Mouse (Mus musculus): ENCODE measurements around the gene Olfr123.

The Olfr123 gene

GRCm38 (mm10) chr17:37793229-37793628 is at the start of gene Olfr123:
Olfr123 (plus strand) TSS chr17:37793529.
- no peak for DNase-seq (ENCODE audit: low read depth, low spot score)

GRCm38 (mm10) chr17:37768307-37768706 is 25.0 kb upstream of the Olfr123 start, which contains the start of gene Olfr122:
Olfr122 (plus strand) TSS chr17:37768607.
- no peak for DNase-seq (ENCODE audit: low read depth, low spot score)

GRCm38 (mm10) chr17:37799588-37799987 is 6.3 kb downstream of the Olfr123 start, which contains the start of gene Olfr124:
Olfr124 (plus strand) TSS chr17:37799888.
- no peak for DNase-seq (ENCODE audit: low read depth, low spot score)

- DNase-seq (ENCODE audit: low read depth, low spot score), result no peak
Measured at GRCm38 (mm10) chr17:37832649-37833048, 39.3 kb downstream of the Olfr123 start, which contains the start of gene Olfr125. Olfr125 (plus strand) TSS chr17:37832949.

GRCm38 (mm10) chr17:37847183-37847582 is 53.9 kb downstream of the Olfr123 start, which contains the start of gene Olfr126:
Olfr126 (plus strand) TSS chr17:37847483.
- DNase-seq (ENCODE audit: low read depth, low spot score), result no peak

Data from embryo, embryonic 11.5 days (tissue).